Mouse (Mus musculus) common myeloid progenitor, adult 5-6 weeks (primary cell): ENCODE results near the gene Mapk6. TPM values are rescaled to one million over a fixed set of nuclear protein-coding genes. Genes with fewer than 3 reads are reported as not detected.
"Not testable (repeated sequence)": the region's sequence is repeated elsewhere in the genome, so short reads cannot be mapped to it uniquely, and the experiment has no call there.

Experiments used
- ATAC-seq: replicated peaks from 2 replicates; pipeline ENCODE4 v1.8.0; 2016; ENCODE audit warnings: low read depth, mild to moderate bottlenecking, moderate TSS enrichment, inconsistent platforms; ENCODE audit not compliant: poor library complexity, severe bottlenecking
- total RNA-seq: library from RNA; stranded (forward); fragments of 200-1000, 187-1606 nt; gene quantifications from 2 replicates; pipeline ENCODE4 v1.2.3, GENCODE M21; 2017

Mapk6 gene
- 55.3 and 76.2 TPM in 2 replicates for total RNA-seq

DNA sequence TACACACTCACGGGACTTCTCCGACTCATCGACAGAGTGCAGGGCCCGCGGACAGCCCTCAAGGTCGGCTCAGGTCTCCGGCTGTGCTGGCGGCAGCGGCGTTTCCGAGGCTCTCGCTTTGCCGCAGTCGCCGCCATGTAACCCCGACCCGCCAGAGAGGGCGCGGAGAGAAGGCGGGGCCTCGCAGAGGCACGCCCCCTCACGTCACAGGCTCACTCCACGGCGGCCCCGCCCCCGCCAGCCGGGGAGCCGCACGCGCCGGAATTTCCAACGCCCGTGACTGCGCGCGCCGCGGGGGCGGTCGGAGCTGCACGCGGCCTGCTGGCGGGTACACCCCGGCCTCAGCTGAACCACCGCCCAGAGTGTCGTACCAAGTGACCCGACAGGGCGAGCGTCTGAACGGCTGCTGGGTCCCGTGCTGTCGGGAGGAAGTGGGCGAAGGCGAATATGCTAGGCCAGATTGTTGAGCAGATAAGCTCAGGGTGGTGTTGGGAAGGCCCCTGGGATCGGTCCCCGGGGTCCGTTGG, at the start of gene Mapk6:
Mapk6 (minus strand) TSS at position 154 of the 527 bp plus-strand sequence.
- ATAC-seq, result peak; percentile 76

DNA sequence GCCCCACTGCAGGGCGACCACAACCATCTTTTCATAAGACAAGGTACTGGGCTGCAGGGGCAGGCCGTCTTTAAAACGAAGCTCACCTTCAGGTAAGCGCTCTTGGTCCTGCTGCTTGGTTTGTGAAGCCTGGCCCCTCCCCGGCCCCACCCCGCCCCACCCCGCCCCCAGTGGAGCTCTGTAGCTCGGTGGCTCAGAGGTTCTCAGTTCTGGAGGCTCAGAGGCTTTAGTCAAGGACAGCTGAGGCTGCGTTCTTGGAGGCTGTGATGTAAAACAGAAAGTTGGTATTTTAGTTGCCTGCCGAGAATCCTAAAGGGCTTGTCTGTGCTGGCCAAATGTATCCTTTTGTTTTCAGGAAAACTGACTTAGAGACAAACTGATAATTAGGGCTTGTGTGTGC, 45.9 kb upstream of the Mapk6 start:
- ATAC-seq, result no peak

DNA sequence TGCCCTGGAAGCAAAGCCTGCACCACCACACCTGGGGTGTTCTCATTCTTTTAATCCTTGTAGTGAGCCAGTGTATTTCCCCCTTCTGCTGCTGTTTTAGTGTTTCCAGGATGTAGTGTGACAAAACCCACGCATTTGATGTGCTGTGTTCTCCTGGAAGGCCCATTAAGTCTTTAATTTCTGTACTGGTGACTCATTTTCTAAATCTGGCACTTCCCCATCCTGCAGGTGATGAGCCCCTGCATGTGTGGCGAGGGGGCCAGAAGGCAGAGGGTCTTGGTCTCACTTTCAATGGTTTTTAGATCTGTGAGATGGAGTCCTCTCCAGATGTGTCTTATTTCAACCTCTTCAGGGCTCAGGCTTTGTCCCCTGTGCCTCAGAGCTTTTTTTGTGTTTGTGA, 44.2 kb upstream of the Mapk6 start:
- no peak for ATAC-seq

DNA sequence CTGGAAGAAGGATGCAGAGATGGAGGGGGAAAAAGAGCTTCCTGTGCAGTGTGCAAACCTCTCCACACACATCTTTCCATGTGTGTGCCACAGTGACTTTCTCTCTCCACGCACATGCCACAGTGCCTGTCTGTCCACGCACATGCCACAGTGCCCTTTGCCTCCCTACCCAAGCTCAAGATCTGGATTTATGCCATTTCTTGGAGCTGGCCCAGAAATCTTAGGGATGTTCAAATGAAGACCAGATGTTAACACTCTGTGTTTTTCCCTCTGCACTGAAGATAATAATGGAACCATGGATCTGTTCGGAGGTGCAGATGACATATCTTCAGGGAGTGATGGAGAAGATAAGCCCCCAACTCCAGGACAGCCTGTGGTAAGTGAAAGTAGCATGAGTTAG, 38.2 kb upstream of the Mapk6 start:
- no peak for ATAC-seq

DNA sequence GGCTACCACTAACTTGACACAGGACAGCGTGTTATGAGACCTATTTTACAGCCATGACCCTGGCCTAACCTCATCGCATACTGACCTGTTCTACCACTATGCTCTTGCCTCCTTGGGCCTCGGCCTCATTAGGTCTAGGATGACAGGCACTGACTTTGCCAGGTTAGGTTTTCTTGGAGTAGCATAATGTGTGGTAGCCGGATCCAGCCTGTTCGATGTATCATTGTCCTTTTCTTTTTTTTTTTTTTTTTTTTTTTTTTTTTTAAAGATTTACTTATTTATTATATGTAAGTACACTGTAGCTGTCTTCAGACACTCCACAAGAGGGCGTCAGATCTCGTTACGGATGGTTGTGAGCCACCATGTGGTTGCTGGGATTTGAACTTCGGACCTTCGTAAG, 36.8 kb upstream of the Mapk6 start:
- not testable (repeated sequence) for ATAC-seq

DNA sequence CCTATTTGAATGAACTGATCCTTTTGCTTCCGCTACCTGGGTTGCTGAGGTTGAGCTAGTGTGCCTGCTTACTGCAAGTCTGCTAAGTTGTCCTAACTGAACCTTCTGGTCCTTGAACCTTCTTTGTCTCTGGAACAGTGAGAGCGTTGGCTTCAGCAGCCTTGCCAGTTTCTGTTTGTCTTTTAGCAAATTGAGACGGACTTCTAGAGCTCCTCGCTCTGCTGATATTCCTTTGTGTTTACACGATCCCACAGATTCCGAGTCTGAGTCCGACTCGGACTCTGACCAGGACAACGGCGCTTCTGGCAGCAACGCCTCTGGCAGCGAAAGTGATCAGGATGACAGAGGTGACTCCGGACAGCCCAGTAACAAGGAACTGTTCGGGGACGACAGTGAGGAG, 35.2 kb upstream of the Mapk6 start:
- ATAC-seq, result no peak

DNA sequence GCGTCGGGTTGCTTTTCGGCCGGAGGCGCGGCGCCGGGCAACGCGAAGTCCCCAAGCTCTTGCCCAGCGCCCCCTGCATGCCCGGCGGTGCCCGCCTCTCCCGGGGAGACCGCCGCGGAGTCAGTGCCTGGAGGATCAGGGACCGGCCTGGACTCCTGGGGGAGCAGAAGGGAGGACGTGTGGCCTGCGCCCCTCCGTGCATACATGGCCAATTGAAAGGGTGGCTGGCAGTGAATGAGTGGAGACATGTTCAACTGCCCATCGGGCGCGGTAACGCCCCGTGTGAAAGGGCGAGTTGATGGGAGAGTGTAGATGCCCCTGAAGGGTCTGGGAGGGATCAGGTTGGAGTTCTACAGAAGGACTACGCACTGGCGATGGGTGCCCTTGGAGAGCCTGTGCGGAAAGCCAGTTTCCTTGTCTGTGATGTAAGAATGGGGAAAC, 31.9 kb upstream of the Mapk6 start:
- ATAC-seq, result peak; percentile 63

DNA sequence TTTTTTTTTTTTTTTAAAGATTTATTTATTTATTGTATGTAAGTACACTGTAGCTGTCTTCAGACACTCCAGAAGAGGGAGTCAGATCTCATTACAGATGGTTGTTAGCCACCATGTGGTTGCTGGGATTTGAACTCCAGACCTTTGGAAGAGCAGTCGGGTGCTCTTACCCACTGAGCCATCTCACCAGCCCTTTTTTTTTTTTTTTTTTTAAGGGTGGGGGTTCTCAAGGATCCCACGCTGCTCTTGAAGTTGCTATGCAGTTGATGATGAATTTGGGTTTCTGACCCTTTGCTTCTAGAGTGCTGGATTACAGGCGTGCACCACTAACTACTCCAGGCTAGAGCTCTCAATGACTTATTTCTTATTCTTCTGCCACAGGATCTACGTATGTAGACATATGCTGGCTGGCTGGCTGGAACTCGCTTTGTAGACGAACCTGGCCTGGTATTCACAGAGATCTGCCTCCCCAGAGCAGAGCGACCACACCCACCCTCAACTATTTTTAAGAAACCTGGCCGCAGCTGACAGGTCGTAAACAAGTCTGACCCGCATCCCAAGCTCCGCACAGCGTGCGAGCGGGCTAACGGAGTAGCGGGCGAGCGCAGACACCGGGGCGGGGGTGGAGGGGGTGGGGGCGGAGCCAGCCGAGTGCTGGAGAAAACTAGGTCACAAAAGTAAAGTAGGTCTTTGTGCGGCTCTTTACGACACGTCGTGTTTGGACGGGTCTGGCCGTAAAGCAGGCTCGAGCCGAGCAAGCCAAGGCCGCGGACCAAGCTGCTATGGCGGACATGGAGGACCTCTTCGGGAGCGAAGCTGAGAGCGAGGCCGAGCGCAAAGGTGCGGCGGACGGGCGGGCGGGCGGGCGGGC, 31.2 kb upstream of the Mapk6 start, which contains the start of gene Leo1:
Leo1 (plus strand) TSS at position 729 of the 871 bp plus-strand sequence.
- ATAC-seq, result peak; percentile 84

DNA sequence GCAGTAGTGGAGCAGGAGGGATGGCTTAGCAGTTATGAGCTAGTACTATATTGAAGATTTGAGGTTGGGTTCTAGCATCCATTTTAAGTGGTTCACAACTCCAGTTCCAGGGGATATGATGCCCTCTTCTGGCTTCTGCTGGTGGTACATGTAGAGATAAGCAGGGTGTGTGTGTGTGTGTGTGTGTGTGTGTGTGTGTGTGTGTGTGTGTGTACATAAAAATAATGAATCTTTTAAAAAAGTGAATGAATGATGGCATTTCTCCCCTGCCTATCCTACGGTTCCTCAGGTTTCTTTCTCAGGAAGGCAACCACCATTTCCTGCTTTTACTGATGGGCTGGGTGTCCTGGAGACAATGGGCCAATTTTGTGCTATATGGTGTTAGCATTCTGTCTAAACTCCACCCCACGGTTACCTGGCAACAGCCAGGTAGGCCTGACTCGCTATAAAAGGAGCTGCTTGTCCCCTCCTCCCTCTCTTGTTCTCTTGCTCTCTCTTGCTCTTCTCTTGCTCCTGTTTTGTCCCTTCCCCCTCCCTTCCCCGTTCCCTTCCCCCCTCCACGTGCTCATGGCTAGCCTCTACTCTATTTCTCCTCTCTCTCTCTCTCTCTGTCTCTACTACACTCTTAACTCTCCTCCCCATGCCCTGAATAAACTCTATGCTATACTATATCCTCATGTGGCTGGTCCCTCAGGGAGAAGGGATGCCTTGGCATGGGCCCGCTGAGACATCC, 28.0 kb upstream of the Mapk6 start:
- no peak for ATAC-seq

DNA sequence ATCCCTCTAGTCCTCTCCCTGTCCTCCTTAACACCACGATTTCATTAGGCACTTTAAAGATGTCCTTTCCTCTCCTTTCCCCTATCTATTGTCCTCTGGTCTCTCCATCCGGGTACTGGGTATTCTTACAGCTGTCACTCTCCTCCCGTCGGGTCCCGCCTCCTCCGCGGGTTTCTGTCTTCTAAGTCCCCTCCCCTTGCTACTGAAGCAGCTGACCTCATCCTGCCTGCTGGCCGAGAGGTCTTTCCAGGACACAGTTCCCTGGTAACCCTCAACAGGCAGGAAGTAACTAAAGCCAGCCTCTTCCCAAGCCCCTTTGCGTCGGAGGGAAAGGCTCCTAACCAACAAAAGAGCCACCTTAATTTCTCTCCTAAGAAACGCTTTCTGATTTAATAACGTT, 26.1 kb upstream of the Mapk6 start:
- peak; percentile 61 for ATAC-seq

DNA sequence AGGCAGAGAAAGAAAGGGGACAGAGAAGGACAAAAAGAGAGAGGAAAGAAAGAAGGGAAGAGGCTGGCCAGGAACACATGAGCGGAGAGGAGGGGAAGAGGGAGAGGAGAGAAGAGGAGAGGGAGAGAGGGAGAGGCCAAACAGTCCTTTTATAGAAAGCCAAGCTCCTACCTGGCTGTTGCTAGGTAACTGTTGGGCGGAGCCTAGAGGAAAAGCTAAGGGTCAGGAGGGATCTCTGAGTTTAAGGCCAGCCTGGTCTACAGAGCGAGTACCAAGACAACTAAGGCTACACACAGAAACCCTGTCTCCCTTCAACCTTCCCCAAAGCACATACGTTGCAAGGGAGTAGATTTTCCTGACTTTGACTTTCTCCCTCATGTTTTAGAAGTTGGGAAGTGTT, 25.5 kb upstream of the Mapk6 start:
- no peak for ATAC-seq

DNA sequence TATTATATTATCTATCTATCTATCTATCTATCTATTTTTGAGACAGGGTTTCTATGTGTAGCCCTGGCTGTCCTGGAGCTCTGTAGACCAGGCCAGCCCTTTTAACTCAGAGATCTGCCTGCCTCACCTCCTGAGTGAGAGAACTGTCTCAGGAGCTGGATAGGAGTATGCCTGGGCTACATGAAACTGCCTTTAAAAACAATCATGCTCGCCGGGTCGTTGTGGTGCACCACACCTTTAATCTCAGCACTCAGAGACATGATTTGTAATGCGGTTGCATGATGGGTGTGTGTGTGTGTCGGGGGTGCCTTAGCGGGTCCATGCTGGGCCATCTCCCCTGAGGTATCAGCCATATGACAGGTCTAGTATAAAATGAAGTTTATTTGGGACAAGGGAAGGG, 25.1 kb upstream of the Mapk6 start:
- ATAC-seq, result no peak

DNA sequence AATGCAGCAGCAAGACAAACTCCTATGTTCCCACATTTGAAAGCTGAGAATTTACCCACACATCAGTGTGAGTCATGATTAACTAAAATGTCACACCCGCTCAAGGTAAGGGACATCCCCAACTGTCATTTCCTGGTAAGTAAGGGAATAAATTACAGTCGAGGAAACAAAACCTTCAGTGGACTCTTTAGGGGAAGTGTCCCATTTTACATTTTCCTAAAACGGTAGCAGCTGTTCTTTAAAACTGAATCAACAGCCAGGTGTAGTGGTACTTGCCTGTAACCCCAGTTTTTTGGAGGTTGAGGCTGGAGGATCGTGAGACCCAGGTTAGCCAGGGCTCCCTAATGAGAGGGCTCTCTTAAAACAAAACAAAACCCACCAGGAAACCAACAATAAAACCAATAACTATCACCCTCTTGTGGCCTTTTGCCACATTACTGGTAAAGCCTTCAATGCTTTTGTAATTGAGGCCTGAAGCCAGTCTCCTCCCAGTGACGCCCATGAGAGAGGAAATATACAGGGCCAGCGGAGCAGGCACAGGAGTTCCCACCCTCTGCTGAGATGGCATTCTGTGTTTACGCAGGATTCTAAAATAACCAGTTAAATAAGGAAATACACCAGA, 24.5 kb upstream of the Mapk6 start:
- ATAC-seq, result peak; percentile 65

DNA sequence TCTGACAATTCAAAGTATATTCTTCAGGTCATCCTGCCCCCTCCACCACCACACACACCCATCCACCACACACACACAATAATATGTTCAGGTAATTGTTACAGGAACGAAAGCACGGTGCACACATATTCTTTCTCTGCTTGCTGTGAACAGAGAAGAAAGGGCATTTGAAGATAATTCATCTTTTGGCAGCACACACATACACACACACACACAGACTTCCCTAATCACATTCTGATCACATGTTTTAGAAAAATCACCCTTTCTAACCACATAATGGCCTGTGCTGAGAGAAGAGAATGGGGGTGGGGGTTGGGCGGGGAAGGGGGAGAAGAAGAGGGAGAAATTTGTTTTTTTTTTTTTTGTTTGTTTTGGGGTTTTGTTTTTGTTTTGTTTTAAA, 22.9 kb upstream of the Mapk6 start:
- ATAC-seq, result no peak

DNA sequence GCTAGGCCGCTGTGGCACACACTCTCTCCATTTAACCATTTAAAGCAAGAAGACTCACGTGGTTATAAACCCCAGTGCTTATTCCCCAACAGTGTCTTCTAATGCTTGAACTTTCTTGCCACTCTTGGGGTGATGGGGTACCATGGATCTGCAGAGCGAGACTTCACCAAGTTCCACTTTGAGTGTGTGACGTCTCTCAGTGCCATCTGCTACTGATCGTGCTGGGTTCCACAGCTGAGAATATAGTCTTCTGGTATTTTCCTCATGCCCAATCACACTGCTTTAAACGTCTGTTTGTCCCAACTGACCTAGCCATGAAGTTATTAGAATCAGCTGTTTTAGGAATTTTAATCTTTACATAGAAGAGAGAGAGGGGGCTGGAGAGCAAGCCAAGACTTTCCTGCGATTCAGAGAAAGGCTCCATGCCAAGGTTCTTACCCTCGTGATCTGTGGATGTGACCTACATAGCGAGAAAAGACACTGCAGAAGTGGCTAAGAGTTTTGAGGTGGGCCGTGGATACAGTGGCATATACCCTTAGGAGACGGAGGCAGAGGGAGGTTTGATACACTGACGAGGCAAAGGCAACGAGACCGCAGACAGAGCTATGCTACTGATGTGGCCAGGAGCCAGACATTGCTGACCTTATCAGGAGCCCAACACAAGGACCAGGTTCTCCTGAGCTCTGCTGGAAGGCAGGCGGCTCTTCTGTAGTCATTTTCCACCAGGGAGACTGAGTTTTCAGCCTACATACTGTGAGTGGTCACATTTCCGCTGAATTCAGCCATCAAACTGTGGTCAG, 21.2 kb upstream of the Mapk6 start:
- peak; percentile 67 for ATAC-seq

DNA sequence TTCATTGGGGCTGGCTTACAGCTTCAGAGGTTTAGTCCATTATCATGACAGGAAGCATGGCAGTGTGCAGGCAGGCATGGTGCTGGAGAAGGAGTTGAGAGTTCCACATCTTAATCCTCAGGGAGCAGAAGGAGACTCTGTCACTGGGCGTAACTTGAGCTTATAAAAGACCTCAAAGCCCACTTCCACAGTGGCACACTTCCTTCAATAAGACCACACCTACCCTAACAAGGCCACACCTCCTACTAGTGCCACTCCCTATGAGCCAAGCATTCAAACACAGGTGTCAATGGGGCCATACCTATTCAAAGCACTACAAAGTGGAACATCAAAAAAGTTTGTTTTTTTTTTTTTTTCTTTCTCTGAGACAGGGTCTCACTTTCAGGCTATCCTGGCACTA, 19.9 kb upstream of the Mapk6 start:
- no peak for ATAC-seq

DNA sequence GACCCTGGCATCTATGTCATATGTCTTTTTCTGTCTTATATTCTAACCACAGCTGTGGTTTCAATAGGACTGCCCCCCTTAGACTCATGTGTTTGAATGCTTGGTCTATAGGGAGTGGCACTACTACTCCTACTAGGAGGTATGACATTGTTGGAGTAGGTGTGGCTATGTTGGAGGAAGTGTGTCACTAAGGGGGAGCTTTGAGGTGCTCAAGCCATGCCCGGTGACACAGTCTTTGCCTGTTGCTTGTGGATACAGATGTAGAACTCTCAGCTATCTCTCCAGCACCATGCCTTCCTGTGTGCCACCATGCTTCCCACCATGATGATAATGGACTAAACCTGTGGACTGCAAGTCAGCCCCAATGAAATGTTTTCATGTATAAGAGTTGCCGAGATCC, 19.2 kb upstream of the Mapk6 start:
- peak; percentile 42 for ATAC-seq

DNA sequence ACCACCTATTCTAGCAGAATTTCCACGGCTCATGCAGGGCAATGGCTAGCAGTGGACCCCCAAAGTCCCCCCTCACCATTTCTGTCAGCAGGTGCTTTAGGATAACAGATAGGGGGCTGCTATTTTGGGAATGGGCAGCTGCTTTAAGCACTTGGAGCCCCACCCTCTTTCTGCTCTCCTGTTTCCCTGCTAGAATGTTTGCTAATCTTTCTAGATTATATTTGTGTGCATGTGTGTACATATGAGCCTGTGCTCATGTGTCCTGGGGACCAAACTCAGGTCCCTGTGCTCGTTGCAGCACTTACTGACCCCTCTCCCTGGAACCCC, 18.4 kb upstream of the Mapk6 start:
- ATAC-seq, result no peak

DNA sequence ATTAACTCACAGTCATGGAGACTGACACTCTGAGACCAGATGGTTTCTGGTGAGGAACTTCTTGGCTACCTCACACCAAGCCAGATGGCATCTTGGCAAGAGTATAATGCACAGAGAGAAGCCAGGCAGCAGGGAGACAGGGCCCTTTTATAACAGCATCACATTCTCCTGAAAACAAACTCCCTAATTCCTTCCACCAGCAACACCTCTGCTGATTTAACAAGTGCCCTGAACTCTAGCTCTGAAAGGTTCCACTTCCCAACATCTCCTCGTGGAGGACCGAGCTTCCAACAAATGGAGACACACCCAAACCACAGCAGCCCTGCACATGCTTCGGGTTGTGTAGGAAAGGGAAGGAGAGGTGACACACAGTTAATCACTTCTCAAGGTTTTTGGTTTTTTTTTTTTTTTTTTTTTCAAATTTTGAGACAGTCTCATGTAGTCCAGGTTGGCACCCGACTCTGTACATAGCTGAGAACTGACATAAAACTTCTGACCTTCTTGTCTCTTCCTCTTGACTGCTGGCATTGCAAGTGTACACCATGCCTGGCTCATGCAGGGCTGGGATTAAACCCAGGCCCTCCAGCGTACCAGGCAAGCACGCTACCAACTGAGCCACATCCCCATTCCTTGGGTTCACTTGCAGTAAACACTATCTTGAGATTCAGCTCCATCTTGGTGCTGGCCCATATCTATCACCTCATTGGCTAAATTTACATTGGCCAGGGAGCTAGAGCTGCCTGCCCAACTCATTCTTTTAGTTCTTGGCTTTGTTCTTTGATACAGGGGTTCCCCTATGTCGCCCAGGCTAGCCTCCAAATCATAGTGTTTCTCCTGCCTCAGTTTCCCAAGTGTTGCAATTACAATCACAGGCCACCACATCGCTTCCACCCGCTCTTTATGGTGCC, 17.8 kb upstream of the Mapk6 start:
- no peak for ATAC-seq
